Mouse (Mus musculus) kidney, postnatal 36 days (tissue): ENCODE measurements around the gene Elmod3.

Experiments
- DNase-seq, 2 experiments: peaks; one replicate each; pipeline ENCODE4 v3.0.0; 2021 to 2022; ENCODE audit warnings: mixed read lengths in 2 of 2

Elmod3 gene

DNA sequence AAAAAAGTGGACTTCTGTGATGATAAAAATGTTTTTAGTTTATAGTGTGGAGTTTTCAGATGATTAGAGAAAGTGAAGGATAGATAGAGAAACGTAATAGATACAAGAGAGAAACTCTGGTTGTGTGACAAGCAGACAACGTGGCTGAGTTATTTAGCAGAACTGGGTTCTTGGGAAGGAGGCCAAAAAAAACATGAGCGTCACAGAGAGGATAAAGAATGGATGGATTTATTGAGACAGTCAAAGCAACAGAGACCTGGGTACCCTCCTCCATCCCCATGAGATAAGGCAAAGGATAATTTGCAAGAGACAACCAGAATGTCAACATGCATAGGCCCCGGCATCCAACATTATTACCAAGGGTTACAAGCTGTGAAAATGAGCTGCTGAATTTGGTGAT is 12.0 kb upstream of the Elmod3 start:
- no peak for DNase-seq

DNA sequence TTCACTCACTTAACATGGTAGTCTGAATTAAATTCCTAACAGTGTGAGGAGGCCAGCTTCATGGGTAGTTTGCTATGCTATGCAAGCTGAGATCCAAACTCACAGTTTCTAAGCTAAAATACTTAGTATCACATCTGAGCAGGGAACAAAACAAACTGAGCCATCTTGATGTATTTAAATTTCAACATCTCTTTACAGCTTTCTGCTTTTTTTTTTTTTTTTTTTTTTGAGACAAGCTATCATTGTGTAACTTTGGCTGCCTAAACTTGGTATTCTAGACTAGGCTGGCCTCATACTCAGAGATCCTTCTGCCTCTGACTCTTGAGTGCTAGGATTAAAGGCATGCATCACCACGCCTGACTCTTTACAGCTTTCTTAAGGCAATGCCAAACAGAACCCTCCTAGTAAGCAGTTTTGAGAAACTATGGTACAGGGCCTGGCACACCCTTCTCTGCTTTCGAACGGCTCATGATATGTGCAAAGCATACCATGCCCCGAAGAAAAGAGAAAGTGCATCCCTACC is 10.5 kb upstream of the Elmod3 start:
- no peak for DNase-seq

DNA sequence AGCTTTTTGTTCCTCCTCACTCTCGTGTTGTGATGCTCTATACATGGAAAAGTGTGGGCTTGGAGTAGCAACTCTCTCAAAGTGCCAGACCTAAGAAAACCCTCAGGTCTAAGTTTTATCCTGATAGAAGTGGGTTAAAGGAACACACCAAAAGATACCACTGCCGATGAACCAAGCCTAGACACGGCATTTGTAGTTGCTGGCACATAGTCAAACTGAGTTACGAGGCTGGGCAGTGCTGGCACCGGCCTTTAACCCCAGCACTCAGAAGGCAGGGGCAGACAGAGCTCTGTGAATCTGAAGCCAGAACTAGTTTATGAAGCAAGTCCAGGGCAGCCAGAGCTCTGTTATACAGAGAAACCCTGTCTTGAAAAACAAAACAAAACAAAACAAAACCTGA is 9.5 kb upstream of the Elmod3 start:
- peak; percentile 75 to 81 for DNase-seq

DNA sequence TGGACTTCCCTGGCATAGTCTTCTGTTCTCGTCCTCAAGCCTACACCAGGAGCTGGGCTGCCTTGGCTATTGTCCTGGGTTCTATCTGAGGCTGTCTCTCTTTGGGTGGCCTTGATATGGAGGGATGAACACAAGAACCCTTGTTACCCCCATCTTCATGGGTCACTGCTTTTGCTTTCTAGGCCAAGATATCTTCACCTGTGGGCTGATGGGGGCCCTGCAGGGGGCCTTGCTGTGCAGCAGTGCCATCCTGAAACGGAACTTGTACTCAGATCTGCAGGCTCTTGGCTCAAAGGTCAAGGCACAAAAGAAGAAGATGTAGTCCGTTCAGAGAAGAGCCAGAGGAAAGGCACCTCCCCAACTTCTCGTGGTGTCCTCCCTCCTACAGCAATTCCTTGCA is 8.8 kb upstream of the Elmod3 start:
- DNase-seq, result peak; percentile 71 to 77

DNA sequence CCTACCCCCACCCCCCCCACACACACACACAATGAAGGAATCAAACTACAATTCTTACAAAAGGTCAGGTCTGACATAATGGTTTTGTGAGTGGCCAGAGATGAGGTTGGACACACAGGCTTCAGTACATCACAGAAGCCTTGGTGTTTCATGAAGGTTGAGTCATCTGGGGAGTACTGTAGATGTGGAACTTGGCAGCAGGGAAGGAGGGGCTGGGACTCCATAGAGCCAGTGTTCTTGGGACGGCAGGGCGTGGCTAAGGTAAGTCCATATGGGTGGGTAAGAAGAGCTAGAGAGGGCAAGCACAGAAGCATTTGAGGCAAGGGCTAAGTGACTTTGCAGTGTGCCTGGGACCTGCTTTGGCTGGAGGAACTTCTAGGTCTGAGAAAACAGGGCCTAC is 5.9 kb upstream of the Elmod3 start:
- no peak for DNase-seq

DNA sequence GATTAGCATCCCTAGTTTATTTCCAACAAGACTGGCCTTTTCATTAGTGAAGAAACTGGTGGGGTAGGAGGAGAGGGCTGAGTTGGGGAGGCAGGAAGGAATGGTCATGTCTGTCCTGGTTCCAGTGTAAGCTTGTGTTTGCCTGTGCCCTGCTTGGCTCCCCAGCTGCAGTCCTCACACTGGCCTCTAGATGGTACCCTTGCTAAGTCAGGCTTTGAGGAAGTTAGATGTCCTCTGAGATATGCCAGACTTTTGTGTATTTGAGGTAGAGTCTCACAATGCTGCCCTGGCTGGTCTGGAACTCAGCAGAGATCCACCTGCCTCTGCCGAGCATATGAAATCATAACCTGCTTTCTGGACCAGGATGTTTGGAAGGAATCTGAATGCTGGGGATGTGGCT is 3.5 kb upstream of the Elmod3 start:
- DNase-seq, result peak; percentile 88 to 94

DNA sequence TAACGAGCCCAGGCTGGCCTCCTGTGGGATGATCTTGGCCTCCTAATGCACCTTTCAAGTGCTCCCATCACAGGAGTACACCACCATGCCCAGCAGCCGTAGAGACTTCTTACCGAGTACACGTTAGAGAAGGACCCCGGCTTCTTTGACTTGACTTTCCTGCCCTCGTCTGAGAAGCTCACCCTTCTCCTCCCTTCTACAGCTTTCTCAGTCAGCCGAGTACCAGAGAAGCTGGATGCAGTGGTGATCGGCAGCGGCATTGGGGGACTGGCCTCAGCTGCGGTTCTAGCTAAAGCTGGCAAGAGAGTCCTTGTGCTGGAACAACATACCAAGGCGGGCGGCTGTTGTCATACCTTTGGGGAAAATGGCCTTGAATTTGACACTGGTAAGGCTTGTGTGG is 2.6 kb upstream of the Elmod3 start:
- DNase-seq, result no peak

DNA sequence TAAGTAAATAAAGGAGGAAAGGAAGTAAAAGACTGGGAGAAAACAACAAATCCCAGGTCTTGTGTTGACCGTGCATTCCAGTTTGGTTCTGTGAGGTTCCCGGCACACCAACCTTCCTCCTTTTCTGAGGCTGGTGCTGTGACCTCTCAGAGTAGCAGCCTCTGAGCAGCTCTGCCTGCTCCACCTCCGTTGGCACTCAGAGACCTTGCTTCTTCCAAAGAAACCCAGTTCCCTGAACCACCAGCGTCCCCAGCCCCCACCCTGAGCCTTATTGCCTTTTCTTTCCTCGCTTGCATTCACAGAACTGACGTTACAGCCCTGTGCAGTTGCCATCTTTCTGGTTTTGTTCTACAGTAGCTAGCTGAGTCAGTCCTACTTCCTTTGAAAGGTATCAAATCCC is 2.0 kb upstream of the Elmod3 start:
- peak in 1 of 2 experiments; percentile 52 for DNase-seq

DNA sequence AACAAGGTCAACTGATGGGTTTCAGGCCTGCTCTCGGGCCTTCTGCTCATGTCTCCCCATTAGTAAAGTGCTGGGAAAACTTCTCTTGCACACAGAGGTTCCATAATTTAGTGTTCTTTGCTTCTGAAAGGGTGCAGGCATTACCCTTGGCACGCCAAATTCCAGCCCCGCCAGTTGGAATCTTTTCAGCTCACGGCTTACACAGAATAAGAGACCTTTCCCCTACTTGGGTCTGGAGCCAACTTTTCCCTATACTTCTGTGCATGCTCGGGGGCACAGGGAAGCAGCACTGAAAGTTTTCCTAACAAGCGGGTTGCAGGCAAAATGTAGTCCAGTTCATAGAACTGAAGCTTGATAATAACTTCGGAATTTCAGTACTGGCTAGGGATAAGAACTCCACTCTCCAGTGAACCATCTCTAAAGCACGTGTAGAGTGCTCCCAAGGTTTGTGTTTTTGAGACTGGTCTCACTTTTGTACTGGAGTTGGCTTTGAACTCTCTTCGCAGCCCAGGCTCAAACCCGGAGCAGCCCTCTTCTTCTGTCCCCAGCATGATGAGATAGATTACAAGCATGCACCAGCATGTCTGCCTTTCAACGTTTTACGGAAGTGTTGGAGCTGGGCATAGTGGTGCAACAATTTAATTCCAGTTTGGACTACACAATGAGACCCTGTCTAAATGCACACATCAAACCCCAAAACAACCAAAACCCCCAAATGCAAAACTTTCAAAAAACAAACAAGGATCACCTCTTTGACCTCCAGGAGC is 761 bp upstream of the Elmod3 start:
- peak; percentile 72 for DNase-seq

DNA sequence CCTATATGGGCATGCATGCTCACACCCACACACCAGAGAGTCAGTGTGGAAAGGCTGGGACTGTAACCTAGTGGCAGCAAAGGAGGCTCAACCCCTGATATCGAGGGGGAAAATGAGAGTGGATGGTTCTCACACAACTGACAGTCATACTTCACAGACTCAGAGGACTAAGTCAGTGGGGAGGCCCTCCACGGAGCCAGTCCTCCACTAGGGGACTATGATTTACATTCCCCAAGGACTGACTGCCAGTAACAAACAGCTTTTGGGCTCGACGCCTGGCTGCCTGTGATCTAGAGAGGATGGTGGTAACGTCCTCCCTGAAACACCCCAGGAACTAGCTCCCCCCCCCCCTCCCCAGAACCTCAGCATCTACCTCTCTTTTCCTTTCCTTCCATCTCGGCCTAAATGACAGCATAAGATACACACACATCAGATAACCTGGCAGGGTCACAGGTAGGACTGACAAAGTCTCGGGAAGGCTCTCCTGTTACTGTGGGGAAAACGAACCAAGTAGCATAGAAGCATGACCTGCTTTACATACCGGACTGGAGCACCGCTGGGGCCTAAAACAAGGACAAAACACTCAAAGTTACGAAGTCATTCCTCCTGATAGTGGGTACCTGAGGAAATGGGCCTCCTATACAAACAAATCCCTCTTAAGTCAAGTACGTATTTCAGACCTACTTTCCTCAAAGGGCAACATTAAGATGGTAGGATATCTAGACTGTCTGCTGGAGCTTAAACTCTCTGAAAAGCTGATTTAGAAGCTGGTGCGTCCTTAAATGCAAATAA is 934 bp downstream of the Elmod3 start:
- DNase-seq, result peak in 1 of 2 experiments; percentile 37

DNA sequence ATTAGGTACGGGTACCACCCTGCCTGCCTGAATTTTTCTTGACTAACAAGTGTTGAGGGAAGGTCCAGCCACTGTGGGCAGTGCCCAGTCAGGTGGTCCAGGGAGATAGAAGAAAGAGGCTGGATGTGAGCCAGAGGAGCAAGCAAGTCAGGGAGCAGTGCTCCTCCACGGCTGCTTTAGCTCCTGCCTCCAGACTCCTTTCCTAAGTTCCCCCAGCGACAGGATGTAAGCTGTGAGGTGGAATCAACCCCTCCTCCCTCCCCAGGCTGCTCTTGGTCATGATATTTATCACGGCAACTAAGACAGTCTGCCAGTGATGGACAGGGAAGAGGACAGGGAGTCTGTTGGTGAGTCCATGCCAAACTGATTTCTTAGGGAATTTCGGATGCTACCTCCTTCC is 4.3 kb downstream of the Elmod3 start:
- no peak for DNase-seq

DNA sequence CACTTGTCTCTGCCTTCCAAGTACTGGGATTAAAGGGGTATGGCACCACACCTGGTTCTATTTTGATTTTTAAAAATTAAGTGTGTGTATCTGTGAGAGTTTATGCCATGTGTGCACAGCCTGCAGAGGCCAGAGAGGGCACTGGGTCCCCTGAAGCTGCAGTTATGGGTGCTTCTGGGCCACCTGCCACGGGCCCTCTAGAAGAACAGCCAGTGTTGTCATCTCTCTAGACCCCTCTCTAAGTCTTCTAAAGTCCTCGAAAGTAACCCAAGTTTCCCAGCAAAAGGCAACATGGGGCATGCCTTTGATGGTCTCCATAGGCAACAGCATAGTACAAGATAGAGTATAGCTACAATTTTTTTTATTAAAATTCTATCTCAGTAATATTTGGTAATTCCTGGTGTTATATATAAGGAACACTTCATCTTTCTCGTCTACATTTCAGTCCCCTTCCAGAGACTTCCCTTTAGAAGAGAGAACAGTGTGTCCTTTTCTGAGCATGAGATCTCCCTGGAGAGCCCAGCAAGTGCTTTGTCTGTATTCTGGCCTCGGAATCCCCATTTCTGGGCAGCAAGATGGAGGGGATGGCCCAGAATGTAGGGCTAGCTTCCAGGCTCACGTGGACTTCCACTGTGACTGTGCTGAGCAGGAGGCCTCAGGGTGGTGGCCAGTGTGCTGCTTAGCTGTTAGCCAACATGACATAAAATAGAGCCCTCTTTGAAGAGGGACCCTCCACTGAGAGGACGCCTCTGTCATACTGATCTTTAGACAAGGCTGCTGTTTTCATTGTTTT is 5.0 kb downstream of the Elmod3 start:
- DNase-seq, result no peak

DNA sequence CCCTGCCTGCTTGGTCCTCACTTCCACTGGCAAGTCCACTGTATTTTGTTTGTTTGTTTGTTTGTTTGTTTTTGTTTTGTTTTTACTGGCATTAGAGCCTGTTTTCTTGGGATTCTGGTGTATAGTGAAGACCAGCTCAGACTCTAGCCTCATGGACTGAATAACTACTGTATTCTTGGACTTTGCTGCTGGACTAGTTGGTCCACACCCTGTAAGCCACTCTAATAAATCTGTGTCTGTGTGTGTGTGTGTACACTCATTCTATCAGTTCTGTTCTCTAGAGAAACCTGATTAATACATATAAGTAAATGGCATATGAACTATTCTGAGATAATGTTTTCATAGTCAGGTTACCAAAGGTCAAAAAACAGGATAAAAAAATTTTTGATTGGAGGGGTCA is 8.1 kb downstream of the Elmod3 start:
- DNase-seq, result no peak

DNA sequence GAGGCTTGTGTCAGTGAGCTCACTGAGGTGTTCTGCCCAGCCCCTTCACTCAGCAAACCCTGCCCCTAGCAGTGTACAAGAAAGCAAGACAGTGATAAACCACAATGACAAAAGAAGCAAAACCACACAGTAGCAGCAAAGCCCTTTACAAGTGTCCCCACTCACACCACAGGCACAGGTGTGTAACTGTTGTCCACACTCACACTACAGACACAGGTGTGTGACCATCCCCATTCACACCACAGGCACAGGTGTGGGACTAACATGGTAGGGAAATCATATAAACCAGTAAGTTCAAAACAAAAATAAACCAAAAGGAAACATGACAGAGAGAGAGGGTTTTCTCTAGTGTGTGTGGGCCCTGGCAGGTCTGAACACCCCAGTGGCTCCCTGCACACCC is 9.9 kb downstream of the Elmod3 start:
- no peak for DNase-seq

DNA sequence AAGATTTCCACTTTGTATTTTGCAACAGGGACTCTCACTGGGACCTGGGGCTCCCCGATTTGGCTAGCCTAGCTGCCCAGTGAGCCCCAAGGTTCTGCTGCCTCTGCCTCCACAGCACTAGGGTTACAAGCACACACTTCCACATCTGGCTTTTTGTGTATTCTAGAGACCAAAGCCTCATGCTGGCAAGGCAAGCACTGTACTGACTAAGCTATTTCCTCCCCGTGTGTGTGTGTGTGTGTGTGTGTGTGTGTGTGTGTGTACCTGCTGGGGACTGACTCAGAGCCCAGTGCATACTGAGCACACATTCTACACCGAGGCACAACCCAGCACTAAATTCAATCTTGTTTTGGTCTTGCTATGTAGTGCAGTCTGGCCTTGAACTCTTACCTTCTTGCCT is 11.5 kb downstream of the Elmod3 start:
- DNase-seq, result no peak

DNA sequence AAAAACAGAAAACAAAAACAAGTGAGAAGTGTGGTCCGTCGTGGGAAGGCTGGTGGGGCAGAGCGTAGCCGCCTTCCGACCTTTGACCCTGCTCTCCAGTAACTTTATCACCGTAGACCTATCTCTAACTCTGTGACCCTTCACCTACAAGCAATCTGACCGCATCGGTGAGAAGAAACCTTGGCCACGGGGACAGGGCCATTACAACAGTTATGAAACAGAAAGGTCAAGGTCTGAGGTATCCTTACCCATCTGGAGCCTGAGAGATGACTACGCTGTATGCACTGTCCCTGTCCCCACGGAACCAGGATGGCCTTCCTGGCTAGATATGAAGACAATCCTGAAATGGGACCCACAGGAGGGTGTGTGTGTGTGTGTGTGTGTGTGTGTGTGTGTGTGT is 14.1 kb downstream of the Elmod3 start:
- DNase-seq, result peak; percentile 50 to 71

DNA sequence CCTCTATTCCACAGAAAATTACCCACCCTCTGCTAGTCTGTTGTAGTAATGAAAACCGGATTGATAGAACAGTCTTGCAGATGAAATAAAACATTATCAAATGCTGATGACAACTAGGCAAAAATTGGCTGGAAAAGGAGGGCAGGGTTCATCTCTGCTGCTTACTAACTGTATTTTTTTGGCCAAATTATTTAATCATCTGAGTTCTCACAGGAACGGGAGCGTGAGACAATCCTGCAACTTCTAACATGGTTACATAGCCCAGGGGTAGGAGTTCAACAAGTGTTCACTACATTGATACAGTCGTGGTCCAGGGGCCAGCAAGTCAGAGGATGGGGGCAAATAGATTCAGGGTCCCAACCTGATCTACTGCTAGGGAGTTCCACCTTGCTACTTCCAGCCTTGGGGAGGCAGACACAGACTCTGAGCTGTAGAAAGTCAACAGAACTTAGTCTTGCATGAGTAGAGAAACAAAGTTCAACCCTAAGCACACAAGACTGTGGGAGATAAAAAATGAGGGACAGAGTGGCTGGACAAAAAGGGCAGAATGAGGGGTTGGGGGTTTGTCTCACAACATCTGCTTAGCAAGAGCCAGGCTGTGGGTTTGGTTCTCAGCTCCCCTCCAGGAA is 14.9 kb downstream of the Elmod3 start:
- peak; percentile 28 to 31 for DNase-seq

DNA sequence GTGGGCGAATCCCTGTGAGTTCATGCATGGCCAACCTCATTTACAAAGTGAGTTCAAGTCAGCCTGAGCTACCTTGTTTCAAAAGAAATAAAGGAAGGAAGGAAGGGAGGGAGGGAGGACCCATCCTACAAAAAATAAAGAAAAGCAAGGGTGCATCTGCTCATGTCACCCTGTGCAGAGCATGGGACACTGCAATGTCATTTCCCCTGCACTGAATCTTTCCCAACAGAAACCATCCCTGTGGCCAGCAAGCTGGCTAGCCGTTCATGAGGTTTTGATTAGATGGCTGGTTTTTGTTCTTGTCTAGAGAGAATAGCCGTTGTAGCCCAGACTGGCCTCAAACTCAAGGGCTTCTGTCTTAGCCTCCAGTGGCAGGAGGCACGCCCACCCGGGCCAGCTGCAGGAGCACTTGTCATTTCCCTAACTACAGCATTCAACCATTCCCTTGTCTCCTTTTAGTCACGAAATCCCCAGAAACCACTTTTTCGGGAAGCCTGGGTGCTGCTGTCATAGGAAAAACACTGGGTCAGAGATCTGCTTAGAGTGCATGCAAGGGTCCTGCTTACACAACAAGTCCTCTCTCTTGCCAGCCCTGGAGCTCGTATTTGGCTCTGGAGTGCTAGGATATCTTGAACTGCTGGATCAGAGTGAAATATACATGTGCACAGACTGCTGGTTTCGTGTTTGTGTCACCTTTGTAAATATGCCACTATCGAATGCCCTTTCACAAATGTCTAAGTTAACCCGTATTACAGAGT is 16.4 kb downstream of the Elmod3 start:
- DNase-seq, result peak; percentile 36 to 47

DNA sequence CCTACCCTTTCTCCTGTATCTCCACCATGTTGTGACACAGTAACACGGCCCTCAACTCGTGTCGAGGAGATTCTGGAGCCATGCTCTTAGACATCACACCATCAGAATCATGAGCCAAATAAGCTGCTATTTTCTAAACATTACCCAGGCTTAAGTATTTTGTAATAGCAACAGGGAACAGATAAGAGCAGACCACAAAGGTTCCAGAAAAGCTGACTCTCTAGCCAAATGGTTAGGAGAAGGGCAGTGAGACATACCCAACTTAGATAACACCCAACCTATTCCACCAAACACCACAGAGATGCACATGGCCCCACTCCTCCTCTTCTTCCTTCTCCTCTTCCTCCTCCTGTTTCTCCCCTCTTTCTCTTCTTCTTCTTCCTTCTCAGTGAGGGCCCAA is 22.2 kb downstream of the Elmod3 start:
- no peak for DNase-seq

DNA sequence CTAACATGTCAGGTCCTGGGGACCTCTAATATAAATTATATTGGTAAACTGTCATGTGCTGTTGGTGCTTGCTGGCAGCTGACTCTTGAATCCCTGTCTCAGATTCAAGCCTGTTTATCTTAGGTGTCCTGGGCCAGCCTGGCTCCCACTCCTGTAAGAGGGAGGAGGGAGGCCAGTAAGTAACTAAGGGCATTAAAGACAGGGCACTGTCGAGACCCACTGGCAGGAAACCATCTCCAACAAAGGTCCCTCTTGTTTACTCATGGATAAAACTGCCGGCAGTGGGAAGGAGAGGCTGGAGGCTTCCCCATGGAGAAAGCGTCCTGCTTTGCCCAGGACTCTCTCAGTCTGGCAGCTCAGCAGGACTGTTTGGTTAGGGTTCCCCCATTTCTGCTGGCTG is 26.4 kb downstream of the Elmod3 start:
- no peak for DNase-seq

DNA sequence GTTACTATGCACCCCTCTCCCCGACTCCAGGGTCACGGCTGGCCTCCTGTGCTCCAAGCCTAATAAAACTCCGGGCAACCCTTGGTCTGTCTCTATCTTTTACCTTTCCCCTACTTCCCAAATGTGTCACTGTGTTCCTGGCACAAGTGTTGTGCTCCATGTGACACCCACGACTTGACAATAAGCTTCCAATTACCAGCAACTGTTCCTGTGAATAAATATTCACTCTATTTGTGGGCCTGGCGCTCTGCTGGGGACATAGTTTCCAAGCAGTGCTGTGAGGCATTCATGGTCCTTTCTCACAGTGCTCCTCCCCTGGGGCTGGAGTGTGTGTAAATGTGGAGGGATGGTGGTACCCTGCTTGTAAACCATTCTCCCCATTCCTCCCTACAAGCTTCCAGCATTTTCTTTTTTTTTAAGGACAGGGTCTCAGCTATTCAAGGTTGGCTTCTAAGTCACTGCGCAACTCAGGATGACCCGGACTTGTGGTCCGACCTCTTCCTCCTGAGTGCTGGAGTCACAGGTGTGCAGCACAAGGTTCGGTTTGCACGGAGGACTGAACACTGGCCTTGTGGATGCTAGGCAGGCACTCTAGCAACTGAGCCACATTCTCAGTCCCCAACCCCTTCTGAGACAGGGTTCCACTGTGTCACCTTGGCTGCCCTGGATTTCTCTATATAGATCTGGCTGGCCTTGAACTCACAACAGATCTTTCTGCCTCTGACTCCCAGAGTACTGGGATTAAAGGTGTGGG is 27.4 kb downstream of the Elmod3 start:
- no peak for DNase-seq
